Mouse (Mus musculus) left cerebral cortex, adult 8-10 months (tissue): ENCODE results near the gene Mbd3. TPM values are rescaled to one million over a fixed set of nuclear protein-coding genes. Genes with fewer than 3 reads are reported as not detected.
A peak's percentile ranks its signal among the peaks of the same experiment; 100 is the strongest.

ENCODE experiments used
- DNase-seq, 2 experiments: peaks; one replicate each; pipeline ENCODE4 v3.0.0; 2022; ENCODE audit warnings: low spot score in 2 of 2
- total RNA-seq, 4 experiments: library from RNA; stranded (reverse); gene quantifications; 2 replicates each; pipeline ENCODE4 v1.2.4; 2022

The Mbd3 gene
- total RNA-seq = 100 to 1,000 TPM; 146 to 152 (median 149) TPM

DNA sequence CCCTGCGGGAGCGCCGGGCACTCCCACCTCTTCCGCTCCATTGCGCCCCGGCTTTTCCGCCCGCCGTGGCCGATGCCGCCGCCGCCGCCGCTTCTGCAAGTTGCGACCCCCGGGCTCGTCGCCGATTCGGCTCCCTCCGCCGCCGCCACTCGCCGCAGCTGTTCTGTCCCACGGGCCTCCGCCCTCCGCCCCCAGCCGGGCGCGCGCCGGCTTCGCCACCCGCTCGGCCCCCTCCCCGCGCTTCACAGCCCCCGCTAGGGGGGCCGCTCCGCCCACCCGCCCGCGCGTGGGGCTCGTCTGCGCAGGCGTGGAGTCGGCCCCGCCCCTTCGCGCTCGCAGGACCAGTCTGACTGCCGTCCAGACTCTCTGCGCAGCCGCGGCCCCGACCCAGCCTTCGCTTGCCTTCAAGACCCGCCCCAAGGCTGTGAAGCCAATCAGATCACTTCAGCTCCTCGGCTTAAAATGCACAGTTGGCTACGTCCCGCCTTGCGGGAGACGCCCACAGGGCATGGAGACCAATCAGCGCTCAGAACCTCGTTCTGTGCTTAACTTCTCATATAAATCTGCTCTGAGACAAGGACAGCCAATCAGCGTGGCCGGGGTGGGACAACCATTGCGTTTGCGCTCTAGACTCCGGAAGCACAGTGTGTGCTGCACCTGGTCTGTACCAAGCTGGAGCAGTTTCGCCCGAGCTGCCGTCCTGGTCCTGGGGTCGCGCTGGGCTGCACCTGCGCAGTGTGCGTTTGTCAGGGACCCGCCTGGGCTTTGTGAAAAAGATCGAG is at the start of gene Mbd3:
Mbd3 (minus strand) TSS at position 360 of the 782 bp plus-strand sequence.
- peak; percentile 96 to 100 for DNase-seq

DNA sequence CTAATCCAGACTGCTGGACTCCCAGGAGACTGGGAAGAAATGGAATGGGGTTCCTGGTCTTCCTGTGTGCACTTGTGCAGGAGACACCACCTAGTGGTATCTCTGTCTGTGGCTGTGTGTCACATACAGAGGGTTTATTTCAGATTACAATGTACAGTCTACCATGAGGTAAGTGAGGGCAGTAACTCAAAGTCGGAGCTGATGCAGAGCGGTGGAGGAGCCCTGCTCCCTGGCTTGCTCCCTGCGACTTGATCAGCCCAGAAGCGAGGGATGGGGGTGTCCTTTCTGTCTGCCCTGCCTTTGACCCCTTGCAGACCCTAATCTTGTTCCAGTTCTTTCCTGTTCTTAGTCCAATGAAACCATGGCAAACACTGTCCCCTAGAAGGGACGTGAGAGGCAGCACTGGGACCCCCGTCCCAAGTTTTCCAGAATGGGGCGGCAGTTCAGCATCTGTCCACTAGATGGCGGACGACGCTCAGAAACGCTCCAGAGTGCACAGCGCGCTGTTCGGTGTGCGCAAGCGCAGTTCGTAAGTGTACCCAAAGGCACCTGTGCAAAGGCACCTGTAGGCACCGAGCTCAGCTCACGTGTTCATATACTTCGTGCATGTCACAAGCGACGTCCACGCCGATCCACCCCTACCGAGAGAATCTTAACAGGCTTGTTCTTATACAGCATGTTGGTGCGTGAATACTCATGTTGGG is 46.7 kb upstream of the Mbd3 start:
- peak; percentile 55 to 76 for DNase-seq

DNA sequence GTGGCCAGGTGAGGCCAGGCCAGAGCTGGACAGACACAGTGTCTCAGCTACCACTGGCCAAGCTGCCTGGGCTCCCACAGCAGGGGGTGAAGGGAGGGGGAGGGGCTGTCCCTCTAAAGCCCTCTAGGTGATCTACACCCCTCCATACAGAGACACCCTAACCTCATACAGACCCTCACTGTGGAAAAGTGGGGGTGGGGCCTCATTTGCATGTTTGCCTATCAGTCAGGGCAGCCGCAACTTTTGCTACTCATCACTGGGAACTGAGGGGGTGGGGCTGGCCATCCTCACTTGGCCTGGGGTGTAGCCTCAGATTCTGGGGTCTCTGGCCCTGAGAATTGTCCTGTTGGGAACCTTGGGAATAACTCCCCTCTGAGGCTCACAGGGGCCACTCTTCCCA is 45.7 kb upstream of the Mbd3 start:
- DNase-seq = no peak

DNA sequence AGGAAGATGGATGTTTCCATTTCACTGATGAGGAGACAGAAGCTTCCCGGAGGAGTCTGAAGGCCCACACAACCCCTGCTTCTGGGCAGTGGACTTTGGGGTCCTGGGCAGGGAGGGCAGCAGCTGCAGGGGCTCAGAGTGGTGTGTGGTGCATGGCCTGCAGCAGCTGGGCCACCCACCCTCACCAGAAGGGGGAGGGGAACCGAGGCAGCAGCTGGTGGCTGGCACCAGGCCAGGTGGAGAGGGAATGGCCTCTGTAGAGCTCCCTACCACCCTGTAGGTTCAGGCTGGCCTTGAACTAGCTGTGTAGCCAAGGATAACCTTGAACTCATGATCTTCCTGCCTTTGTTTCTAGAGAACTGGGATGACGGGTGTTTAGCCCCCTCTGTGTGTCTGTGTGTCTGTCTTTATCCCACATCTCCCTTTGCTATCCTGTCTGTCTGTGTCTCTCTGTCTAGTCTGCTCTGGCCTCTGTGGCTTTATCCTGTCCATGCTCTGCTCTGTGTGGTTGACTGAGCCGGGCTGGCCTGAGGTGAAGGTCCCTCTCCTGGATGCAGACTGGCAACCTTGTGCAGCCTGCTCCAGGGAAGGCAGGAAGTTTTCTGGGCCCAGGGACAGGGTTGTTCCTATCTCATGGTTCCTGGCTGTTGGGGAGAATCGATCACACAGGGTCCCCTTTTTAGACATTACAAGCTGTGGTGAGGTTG is 45.1 kb upstream of the Mbd3 start:
- DNase-seq = no peak

DNA sequence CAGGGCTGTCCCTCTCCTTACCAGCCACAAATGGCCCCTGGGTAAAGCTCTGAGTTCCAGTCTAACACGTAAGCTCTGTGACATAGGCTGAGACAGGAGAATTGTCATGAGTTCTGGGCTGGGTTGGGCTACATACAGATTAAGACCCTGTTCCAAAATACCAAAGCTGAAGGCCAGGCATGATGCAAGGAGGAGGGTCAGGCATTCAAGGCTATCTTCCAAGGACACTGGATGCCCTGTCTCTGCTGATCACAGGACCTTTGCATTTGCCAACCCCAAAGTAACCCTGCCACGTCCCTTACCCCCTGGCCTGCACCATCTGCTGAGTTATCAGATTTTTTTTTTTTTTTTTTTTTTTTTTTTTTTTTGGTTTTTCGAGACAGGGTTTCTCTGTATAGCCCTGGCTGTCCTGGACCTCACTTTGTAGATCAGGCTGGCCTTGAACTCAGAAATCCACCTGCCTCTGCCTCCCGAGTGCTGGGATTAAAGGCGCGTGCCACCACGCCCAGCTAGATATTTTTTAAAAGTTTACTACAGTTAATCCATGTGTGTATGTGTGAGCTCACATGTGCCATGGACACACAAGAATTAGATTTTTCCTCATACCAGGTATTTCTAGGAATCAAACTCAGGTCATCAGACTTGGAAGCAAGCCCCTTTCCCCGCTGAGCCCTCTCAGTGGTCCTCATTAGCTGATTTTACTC is 44.4 kb upstream of the Mbd3 start:
- DNase-seq = no peak

DNA sequence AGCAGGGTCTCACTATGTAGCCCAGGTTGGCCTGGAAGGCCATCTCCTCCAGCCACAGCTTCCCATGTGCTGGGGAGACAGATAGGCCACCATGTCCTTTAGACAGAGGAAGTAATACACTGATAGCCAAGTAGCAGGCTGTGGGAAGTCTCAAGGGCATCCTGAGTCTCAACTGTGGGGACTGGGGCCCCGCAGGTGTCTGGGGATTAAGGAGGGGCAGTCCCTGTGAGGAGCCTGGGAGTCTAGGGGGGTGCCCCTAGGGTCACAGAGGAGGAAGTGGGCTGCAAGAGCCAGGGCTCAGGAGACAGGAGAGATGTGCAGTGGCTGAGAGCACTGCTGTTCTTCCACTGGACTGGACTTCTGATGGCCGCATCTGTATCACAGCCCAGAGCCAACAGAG is 43.6 kb upstream of the Mbd3 start:
- no peak for DNase-seq

DNA sequence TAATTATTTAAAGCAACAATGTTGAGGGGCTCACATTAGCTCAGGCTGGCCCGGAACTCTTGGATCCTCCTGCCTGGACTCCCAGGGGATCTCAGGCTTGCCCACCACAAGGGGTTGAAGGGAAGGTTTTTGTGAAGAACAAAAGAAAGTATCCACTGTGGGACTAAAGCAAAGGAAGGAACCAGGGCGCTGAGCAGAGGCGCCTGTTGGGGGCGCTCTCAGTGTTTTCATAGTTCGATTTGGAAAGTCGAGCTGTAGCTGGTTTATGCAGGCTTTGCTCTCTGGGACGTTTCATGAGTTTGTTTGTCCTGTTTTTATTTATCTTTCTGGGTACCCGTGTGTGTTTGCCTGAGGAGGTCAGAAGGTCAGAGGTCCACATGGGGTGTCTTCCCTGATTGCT is 42.2 kb upstream of the Mbd3 start:
- DNase-seq = no peak

DNA sequence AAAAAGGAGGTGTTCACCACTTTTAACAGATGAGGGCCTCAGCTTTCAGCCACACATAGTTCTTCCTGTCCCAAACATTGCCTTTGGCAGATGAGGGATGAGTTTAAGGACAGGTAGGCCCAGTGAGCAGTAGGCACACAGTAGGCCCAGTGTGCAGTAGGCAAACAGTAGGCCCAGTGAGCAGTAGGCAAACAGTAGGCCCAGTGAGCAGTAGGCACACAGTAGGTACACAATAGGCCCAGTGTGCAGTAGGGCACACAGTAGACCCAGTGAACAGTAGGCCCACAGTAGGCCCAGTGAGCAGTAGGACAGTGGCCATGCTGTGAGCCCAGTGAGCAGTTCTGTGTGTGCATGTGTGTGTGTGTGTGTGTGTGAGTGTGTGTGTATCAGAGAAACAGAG is 40.7 kb upstream of the Mbd3 start:
- DNase-seq = no peak

DNA sequence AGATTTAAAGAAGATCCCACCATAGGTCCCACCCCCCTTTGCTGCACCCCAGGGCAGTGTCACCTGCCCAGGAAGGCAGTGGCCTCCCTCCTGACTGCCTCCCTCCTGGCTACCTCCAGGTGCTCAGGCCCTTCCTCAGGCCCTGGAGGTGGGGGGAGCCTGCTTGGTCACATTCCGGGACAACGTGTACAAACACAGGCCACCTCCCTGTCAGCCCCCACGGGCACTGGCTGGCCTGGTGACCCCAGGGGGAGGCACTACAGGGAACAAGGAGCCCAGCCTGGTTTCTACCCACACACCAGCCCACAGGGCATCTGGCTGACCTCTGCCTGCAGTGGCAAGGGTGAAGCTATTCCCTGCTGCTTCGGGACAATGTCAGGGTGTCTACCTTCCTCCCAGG is 38.6 kb upstream of the Mbd3 start:
- DNase-seq = no peak

DNA sequence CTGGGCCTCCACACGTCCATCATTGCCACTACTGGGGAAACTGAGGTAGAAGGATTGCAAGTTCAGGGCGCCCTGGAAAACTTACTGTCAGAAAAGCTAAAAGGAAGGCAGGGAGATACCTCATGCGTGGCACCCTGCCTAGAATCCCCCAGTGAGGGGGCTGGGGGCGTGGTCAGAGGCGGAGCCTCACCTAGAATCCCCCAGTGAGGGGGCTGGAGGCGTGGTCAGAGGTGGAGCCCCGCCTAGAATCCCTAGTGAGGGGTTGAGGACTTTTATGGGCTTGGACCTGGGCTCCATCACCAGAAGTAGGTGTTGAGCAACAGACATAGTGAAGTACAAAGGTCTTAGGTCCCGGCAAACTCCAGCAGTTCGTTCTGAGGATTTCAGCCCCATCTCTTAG is 36.9 kb upstream of the Mbd3 start:
- DNase-seq = no peak

DNA sequence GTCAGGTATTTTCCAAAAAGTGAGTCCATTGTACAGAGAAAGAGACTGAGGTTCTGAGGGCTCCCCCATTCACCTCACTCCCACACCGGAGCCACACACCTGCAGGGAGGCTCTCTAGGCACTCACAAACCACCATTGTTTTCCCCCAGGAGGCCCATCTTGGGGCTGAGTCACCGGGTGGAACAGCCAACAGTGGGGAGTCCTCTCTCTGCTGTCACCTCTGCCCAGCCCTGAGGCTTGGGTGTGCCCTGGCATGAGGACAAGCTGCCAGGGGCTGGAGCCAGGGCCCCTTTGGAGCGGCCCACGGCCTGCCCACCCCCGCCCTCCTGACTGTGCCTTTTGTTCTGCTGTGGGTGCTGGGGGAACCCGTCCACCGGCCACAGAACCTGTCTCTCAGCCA is 36.4 kb upstream of the Mbd3 start:
- no peak for DNase-seq

DNA sequence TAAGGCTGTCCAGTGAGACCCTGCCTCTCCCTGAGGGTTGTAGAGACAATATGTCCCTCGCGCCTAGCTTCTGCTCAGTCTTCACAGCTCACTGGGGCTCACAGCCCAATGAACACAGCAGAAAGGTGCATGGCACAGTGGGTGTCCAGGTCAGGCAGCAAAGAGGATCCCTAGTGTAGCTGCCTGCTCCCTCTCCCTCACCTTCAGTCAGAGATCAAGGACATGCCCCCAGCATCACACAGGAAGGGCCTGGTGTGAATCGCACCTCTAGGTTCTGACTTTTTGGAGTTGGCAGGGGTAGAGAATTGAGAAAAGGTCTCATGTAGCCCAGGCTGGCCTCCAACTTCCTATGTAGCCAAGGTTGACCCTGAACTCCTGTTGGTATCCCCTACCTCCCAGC is 35.5 kb upstream of the Mbd3 start:
- DNase-seq = no peak

DNA sequence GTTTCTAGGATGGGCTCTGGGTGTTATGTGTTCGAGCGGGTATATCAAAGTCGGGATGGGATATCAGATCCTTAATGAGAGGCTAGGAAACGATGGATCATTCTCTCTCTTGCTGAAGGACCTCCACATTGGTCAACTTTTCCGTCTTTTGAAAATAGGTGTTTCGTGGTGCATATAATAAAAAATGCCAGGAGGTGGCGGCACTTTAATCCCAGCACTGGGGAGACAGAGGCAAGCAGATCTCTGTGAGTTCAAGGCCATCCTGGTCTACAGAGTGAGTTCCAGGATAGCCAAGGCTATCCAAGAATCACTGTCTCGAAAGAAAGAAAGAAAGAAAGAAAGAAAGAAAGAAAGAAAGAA is 34.9 kb upstream of the Mbd3 start:
- no peak for DNase-seq

DNA sequence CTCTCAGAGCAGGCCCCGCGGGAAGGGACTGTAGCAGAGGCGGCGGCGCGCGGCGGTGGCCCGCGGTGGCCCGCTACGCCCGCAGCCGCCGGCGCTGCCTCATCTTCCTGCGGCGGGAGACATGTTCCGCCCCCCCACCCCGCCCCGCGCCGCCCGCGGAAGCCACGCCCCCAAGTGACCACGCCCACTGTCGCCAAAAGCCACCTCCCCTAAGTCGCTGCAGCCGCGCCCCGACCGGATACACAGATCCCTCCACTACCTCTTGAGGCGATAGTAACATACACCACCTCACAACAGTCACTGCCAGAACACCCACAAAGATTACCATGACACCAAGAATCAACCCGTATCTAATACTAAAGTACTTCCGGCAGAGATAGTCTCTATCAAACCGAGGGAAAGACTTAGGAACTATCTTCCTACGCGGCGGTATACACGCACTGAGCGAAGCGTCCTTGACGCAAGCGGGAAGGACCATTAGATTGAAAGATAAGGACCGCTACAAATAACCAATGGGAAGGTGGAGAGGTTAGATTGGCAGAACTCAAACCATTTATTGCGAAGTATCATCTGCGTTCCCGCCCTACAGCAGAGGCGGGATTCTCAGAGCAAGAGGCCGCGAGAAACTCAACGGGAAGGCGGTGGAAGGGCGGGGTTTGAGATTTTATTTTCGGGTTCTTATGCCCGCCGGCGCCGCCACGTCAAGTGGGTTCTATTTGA is 34.3 kb upstream of the Mbd3 start, which contains the start of gene Tcf3:
Tcf3 (minus strand) TSS at position 135 of the 720 bp plus-strand sequence.
- peak; percentile 89 to 97 for DNase-seq

DNA sequence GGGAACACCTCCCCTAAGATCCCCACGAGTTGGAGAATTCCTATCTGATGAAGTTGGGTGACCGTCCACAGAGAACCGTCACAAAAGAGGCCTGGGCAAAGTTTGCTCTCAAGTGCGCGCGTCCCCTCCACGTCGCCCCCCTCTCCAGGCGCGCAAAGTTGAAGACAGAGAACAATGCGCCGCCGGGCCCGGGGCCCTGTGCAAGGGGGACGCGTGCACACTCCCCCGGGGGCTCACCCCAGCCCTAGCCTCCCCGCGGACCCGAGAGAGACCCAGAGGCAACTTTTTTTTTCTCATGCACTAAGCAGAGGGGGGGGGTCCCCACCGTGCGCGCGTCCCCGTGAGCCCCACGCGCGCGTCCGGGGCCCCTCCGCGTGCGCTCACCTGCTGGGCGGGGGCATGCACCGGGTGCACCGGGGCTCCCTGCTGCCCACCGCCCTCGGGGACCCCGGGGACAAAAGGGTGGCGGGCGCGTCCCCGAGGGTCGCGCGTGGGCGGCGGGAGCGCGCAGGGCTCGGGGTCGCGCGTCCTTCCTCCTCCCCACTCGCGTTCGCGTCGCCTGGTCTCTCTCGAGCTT is 33.7 kb upstream of the Mbd3 start:
- DNase-seq = no peak

DNA sequence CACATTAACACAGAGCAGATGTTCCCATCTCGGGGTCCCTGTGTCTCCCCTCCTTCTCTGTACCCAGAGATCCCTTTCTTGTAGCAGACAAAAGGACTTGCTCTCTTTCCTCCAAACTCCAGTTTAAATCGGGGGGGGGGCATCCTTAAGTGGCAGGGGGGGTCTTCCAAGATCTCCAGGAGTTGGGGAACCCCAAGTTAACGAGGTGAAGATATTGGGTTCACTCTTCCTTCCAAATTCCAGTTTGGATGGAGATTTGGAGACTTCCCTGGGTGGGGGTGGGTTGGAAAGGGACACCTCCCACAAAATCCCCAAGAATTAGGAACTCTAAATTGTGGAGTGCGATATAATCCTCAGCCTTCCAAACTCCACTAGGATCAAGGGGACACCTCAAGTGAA is 33.0 kb upstream of the Mbd3 start:
- no peak for DNase-seq

DNA sequence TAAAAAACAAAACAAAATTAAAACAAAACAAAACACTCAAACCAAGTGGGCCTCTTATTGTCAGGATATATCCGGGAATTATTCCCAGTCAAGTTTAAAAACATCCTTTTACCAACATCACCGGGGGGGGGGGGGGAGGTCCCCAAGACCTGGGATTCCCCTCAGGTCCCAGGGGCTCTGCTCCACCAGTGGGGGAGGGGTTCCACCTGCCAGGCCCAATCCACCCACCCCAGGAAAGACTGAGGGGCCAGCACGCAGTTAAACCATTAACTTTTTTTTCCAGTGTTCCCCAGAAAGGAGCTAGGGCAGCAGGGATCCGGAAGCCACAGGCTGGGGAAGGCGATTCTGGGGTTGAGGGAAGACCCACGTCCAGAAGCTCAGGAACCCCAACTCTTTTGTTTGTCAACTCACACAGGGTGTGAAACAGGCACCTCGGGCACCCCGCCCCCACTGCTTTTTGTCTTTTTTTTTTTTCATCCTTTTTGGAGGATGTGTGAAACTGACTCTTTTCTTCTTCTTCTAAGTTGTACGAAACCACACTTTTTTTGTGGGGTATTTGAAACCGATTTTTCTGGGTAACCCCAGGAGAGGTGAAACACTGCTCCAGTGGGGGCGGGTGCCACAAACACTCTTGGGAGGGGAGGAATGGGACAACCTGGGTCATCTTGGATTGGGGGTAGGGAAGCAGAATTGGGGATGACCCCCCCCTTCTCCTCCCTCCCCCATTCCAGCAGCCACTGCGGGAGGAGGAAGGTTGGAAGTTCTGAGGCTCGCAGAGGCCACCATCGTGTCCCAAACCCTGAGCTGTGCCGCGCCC is 32.4 kb upstream of the Mbd3 start:
- no peak for DNase-seq

DNA sequence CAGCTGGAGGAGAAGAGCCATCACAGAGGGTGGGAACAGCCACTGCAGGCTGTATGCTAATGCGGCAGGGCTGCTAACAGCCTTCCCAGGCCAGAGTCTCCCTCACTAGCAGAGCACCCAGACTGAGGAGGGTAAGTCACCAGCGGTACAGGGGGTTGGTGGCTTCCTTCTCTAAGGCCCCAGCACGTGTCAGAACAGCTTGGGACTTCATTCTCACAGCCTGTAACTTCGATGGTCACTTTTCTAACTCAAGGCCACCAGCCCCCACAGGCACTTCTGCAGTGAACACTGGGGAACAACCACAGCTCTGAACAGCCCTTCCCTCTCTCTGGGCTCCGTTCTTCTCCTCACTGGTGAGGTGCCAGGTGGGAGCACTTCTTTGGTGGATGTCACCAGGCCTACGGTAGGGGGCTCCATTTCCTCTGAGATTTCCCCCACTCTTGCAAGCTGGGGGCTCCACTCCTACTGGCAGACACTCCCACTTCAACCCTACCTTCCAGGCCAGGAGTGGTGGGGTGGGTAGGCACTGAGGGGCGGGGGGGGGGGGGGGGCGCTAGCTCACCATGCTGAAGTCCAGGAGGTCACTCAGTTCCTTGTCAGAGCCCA is 31.1 kb upstream of the Mbd3 start:
- no peak for DNase-seq

DNA sequence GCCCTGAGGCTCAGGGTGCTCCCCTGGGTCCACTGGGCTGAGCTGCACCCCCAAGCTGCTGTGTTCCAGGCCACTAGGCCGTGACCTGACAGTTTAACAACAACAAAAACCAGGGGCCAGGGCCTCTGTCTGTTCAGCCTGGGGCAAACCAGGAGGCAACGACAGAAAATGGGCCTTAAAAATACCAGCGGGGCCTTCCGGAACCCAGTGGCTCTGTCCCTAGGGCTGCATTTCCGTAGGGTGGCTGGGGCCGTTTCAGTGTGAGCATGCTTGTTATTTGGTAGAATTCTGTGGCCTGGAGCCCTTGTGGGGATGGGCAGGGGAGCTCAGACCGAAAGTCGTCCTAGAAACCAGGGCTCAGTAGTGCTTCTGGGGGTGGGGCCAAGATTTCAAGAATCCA is 30.4 kb upstream of the Mbd3 start:
- DNase-seq = no peak

DNA sequence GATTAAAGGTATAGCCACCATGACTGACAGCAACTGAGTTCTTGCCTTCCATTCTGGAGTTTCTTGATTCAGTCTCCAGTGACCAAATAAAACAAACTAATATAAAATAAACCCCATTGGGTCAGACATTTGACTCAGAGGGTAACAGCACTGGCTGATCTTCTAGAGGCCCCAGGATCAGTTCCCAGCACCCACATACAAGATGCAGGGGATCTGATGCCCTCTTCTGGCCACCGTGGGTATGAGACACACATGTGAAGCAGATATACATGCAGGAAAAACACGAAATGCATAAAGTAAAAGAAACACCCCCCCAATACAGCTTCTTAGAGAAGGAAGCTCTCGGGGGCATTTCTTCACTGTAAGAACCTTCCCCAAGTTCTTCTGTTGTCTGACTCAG is 25.7 kb upstream of the Mbd3 start:
- no peak for DNase-seq
